Mouse (Mus musculus): Measurements from ENCODE around the gene Ccdc185. TPM values are rescaled to one million over a fixed set of nuclear protein-coding genes. Genes with fewer than 3 reads are reported as not detected.

The Ccdc185 gene
- total RNA-seq (2021) = not detected
- long read RNA-seq, experiment 1 = 0 reads
- long read RNA-seq, experiment 2 = 0 reads

DNA sequence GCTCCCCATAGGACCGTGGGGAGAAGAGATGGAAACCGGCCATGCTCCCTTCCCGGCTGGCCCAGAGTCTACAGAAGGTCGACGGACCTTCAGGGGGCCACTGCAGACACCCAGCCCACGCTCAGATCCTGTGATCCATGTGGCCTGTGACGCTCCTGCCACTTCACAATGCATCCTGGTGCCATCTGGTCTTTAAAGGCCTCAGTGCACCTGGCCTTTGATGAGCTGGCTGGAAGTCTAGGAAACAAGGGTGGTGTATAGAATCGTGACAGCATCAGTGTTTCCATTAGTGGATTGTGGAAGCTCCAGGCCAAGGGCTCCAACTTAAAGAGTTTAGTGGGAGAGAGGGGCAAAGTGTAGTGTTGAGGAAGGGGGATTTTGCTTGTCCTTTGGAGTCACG is at the start of gene Ccdc185:
TSS of gene Ccdc185 (minus strand) at position 101 of the 400 bp plus-strand sequence.
- no peak for DNase-seq

DNA sequence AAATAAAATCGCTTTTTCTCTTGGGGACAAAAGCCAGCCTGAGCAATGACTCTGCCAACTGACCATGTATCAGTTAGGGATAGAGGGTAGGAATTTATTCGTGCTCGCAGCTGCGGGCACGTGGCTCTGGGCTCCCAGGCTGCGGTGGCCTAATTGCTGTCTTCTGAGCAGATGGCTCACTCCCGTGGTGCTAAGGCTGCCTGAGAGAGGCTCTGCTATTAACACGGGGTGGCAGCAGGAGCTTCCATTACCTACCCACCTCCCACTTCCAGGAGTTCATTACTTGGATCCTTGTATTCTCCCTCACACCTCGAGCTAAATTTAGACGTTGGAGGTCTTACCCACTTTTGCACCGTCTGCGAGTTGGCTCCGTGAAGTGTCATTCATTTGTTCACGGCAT is 48.1 kb upstream of the Ccdc185 start:
- DNase-seq = no peak

DNA sequence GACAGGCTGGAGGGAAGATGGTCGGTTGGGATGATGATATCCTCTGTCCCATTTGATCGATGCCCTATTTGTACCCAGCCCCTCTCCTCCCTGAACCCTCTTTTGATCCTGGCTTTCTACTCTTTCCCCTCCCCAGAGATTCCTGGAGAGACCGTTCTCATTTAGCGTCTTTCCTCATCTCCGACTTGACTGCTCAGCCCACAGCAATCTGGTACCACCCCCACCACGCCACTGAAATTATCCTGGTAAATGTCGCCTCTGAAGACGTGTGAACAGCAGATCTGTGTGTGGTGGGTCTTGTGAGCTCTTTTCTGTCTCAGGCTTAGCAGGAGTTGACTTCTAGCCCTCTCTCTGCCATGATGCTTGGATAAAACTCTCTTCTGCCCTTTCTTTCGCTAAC is 45.6 kb upstream of the Ccdc185 start:
- no peak for DNase-seq

DNA sequence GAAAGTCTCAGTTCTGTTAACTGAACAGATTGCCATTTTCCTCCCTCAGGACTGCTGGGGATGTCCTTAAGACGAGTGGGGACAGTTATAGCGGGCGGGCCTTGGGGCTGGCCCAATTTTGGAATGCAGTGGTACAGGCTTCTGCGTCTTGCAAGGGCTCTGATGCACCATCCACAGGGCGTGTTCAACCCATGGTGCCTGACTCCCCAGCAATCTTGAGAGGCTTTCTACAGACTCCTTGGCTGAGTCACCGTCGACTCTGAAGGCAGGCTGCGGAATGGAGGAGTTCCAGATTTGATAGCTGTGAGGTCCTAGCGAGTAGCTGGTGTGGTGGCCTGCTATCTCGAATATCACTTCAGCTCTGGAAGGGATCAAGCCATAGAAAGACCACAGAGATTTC is 45.2 kb upstream of the Ccdc185 start:
- no peak for DNase-seq

DNA sequence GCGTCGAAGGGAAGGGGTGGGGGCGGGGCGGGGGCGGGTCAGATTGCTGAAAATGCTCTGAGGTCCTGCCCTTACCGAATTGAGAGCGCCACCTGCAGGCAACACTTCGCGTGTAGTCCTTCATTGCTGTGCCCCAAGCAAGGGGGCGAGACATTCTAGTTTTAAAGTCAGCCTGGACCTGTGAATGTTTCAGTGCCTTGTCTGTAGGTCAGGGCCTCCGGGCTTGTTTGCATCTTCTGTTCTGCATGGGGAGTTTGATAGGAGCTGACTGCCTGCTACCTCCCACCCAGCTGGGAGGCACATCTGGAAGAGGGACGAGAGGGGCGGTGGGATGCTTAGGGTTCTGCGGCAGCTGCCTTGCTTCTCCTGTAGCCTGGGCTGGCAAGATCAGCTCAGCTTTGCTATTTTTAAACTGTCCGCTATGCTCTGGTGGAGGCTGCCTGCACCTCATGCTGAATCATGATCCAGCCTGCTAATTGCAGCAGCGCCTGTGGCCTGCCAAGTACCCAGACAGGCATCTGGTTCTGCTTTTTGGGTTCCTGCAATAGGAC is 43.6 kb upstream of the Ccdc185 start:
- DNase-seq = peak; percentile 73

DNA sequence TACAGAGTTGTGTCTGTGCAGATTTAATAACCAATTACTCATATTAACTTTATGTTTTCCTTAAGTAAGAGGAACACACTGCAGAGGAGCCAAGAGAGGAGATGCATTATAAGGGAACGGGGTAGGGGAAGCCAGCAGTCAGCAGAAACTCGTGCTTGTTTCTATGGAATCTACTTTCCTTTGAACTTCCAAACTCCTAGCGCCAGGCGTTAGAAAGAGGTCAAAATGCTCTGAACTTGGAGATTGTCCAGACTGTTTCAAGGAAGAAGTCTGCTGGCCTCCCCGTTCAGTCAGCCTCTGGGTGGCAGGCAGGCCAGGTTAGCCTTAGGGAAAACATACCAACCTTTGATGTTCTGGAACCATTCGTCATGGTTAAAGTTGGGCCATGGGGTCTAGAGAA is 39.9 kb upstream of the Ccdc185 start:
- peak; percentile 9 for DNase-seq

DNA sequence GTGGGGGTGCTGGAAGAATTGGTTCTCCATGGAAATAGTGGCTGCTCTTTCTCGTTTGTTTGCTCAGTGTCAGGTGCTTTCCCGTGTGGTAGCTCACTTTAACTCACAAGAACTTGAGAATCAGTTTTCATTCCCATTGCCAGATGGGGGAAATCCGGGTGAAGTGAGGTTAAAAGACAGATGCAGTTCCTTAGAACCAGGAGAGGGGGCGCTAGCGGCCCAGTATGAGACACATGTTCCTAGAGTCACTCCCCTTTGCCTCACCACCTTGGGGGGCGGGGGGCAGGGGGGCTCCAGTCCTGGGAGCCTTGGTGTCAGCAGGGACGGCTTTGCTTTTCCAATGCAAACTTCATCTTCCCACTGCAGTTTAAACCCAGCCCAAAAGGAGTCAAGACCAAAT is 38.0 kb upstream of the Ccdc185 start:
- DNase-seq = no peak

DNA sequence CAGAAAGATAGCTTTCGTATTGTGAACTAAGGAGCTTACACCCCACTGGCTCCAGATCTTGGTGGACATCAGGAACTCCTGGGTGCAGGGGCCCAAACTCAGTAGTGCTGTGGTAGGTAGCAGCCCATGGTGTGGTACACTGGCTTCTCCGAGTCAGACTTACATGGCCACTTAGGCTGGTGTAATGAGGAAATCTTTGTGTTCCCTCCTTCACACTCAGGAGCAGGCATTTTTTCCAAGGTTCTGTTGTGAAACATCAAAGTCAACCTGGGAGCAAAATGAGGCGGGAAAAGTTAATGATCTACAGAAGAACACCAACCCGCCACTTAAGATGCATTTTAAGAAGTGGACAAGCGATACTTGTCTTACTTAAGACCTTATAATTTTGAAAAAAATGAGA is 36.5 kb upstream of the Ccdc185 start:
- DNase-seq = no peak

DNA sequence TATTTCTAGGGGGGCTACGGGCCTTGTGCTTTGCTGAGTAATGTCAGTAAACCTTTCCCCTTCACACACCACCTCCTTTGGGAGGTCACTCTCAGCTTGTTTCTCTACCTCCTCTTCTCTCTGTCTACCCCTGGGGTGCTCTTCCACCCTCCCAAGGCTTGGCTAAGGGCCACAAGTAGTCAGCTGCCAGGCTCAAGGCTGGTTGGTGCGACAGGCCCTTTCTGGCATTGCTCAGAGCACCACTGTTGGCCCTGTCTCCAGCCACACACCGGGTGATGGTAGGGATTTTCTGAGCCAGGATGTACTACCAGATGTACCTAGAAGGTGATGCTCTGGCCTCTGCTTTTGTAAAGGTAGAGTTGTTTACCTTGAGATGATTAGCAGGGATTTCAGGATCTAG is 35.8 kb upstream of the Ccdc185 start:
- peak; percentile 27 for DNase-seq

DNA sequence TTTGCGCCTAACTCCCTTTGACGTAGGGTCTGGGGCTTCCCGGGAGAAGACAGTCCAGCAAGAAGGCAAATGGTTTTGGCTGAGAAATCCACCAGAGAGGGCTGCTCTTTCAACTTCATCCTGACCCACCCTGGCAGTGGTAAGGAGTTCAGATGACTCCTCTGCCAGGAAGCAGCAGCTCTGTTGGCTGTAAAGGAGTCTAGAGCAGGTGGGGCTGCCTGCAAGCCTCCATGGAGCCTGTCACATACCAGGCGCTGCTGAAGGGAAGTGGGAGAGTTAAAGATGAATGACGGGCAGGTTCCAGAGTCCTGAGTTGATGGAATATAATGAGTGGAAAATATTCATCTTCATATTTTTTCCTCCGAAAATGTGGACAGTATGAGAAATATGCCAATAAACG is 34.8 kb upstream of the Ccdc185 start:
- DNase-seq = no peak

DNA sequence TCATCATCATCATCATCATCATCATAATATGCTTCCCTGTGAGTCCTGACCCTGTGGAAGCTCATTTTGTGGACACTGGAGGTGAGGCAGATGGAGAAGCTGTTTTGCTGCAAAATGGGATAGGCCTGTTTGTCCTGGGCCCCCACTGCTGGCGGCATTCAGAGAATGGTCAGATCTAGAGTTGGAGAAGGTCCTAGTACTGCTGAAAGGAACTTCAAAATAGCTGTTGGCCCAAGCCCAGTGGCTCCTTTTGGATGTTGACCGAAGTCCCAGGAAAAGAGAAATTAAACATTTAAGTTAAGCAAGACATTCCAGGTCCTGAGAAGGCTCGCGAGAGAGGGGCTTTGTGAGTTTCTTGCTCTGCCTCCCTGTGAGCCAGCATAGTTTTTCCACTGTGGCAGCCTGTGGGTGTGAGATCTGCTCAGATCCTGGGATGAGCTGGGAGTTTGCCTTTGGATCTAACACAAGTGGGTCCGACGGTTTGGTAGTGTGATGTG is 30.1 kb upstream of the Ccdc185 start:
- no peak for DNase-seq

DNA sequence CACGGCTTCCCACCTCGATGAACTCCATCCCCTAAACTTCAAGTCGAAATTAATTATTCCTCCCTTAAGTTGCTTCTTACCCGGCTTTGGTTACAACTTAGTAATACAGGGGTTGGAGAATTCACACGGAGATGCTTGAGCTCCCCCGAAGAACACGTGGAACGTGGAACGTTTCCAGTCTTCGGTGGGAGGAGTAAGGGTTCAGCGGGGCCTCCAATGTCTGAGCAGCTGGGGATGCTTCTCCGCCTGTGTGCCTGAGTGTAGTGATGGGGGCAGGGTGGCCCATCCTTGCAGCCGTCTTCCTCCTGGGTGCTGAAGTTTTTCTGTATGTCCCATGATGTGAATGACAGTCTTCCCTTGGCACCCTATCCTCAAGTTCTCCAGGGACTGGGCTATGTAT is 29.2 kb upstream of the Ccdc185 start:
- DNase-seq = no peak

DNA sequence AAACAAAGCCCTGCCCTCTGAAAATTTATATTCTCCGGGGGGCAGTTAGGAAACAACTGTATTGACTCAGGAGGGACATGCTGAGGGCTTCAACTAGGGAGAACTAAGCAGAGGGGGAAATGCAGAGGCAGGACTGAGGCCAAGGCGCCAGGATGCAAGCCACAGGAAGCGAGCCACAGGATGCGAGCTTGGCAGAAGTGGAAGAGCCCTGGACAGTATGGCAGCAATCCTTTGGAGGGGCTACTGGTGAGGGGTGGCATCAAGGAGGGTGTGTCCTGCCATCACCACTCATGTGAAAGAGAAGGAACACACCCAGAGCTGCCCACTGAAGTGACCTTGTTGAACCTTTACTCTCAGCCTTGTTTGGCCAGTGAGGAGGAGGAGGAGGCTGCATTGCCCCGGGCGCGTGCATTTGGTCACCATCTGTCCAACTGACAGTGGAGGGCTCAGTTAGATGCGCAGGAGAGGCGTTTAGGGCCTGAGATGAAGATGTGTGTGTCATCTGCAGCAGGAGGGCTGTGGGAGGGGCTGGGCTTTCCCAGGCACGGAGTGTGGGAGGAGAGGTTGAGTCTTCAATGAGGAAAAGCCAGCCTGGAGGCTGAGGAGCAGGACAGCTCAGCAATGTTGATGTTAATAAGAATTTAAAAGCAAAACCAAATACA is 27.9 kb upstream of the Ccdc185 start:
- no peak for DNase-seq

DNA sequence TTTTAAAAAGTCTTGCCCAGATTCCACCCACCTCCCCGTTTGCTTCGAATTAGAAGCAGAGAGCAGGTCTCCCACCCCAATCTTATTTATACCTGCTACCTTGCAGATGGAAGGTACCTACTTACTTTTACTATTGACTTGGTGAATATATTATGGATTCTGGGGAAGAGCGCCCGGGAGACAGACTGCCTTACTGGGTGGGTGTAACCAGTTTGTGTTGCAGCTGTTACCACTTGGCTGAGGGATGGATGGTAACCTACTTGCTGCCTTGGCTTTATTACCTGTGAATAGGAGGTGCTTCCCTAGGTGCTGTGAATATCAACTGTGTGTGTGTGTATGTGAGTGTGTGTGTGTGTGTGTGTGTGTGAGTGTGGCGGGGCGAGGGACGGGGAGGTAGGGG is 26.6 kb upstream of the Ccdc185 start:
- DNase-seq = no peak

DNA sequence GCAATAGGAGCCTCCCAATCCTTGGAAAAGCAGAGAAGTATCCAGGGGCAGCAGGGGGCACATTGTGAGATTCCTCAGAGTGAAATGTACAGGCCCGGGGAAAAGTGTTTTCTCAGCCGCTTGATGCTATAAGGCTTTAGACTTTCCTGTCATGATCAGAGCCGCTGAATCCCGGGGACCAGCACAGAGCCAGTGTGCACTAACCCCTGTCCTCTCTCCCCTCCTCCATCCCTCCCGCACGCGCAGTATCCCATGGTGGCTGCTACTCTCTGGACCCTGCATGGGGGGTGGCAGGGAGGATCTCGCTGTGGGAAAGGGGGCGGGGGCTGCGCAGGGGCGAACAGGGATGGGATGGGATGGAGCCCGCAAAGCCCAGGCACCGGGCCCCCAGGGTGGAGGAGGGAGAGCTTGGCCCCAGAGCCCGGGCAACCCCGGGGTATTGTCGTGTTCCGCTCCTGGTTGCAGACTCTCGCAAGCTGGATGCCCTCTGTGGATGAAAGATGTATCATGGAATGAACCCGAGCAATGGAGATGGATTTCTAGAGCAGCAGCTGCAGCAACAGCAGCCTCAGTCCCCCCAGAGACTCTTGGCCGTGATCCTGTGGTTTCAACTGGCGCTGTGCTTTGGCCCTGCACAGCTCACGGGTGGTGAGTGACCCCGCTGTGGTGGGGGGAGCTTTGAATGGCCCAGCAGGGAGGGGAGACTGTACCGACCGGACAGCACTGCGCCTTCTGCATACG is 15.7 kb upstream of the Ccdc185 start:
- peak; percentile 24 for DNase-seq

DNA sequence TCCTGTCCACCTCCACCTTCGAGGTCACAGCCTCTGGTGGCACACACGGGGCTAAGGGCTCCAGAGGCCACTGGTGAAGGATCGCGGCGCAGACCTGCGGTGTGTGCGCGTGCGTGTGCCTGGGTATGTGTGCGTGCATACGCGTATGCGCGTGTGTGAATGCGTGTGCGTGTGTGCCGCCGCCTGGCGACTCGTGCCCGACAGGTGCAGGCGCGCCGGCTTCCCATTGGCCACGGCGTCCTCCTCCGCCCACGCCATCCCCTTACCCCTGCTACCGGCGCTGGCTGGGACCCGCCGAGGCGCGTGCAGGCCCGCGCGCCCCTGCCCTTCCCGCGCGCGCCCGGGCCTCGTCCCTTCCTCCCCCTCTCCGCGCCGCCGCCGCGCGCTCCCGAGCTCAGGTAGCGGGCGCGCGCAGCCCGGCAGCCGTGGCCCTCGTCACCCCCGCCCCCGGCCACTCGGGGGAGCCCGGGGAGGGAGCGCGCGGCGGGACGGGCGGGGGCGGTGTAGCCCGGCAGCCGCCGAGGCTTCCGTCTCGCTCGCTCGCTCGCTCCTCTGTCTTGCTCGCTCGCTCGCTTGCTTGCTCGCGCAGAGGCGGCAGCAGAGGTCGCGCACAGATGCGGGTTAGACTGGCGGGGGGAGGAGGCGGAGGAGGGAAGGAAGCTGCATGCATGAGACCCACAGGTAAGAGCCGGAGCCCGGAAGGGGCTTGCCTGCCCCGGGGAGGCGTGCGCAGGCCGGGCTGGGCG is 14.9 kb upstream of the Ccdc185 start, which contains the start of gene Susd4:
TSS of gene Susd4 (plus strand) at position 145 of the 746 bp plus-strand sequence.
- DNase-seq = peak; percentile 58

DNA sequence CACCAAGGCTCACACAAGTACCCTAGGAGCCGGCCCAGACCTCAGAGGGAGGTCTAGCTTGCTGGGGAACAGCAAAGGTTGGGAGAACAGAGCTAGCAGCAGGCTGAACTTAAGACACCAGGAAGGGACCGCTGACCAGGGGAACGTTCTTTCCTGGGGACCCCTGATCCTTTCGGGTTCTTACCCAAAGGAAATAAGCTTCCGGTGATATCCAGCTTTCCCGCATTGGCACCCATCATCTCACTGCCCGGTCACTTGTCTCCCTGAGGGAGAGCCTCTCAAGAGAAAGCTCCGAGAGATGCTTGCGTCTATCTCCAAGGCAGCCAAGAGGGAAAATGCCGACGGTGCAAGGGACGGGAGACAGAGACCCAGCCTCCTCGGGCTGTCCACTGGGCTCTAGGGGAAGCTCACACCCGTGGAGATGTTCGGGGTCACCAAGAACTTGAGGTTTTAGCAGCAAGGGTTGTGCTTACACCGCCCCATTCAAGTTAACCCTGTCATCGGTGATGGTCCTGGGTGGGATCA is 14.3 kb upstream of the Ccdc185 start:
- peak; percentile 11 for DNase-seq

DNA sequence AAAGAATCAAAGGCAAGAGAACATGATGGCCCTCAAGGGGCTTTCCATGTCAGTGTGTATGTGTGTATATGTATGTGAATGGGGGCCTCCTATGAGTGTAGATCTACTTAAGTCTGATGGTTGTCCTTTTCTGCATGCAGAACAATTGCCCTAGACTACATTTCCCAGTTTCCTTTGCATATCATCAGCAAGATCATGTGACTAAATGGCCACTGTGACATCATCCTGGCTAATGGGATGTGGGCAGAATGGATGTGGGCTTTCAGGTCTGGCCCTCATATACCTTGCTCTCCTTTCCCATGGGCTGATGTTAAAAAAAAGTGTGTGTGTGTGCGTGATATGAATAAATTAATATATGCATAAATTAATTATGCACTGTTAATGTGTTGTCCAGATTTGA is 9.8 kb upstream of the Ccdc185 start:
- no peak for DNase-seq

DNA sequence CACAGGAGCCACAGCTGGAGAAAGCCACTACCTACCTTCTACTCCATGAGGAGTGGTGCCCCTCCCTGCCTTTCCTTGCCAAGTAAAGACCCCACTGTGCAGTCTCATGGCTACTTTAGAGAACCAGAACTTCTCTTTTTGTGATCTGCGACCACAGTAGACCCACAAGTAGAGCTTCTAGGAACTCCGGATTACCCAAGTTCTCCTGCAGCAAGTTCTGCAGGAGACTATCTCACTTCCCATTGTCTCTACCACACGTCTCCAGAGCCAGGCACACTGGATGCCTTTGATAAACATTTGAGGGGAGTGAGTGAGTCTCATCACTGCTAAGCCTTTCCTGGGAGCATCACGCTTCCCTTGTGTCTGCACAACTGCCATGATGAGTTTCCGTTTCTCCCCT is 5.9 kb upstream of the Ccdc185 start:
- DNase-seq = no peak

DNA sequence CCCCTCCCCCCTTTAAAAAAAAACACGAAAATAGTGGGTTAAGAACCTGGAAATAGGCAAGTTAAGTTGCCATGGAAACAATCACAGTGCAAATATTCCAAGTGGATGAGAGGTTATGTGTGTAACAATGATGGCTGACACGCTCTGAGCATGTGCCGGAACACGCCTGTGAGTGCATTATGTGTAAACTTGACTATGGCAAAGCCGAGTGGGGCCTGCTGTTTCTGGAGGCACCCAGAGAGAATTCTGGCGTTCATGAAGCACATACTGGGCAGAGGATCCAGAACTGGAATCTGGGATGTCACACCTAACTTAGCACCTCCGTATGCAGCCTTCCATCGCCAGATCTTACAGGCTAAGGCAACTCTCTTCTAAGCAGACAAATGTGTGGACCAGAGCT is 4.7 kb upstream of the Ccdc185 start:
- DNase-seq = no peak

DNA sequence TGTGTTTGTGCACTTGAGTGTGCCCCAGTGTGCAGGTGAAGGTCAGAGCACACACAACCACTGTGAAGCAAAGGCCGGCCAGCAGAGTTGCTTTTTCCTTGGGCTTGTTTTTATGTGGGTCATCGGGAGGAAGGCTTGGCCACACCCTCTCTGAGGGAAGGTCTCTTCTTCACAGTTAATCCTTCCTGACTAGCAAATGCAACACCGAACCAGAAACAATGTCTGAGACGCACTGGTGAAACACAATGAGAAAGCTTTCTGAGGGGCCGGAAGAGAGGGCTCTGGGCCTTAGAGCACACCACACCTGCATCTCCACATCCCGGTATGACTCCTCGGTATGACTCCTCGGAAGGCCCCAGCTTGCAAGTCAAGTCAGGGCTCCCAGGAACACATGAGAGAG is 2.3 kb upstream of the Ccdc185 start:
- DNase-seq = no peak

DNA sequence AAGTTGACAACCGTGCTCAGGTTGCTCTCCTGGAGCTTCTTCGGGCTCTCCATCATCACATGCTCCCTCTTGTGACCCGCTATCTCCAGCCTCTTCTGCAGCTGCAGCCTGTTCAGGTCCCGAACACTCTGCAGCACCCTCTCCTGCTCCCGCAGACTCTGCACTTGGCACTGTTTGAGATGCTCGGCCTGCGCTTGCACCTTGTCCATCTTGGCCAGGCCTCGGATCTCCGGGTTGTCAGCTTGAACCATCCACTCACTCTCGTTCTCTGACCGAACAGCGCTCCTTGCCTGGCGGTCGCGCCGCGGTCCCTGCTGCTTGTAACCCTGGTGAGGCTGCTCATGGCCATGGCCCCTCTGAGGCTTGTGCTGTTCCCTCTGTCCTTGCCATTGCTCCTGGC is 1.1 kb downstream of the Ccdc185 start:
- DNase-seq = no peak

DNA sequence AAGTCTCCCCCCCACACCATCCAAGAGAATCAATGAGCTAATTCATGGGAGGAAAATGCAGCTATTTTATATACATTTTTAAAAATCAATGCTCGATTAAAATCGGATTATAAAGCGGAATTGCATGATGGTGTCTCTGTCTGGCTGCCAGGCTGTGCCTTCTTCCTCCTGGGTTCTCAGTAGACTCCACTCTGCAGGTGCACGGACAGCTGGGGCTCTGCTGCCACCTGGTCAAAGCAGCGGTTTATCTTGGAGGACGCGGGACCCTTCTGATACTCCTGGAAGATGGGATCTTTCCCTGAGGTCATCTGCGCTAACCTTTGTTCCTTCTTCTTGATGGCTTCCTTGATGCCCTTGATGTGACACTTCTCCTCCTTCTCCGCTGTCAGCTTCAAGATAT is 1.9 kb downstream of the Ccdc185 start:
- no peak for DNase-seq
